Mouse (Mus musculus): ENCODE results near the gene Gm11634.
"Not testable (repeated sequence)": the region's sequence is repeated elsewhere in the genome, so short reads cannot be mapped to it uniquely, and the experiment has no call there.

Gm11634 gene

GRCm38 (mm10) chr11:101599156-101599555, at the start of gene Gm11634:
Gm11634 (minus strand) TSS chr11:101599256.
- DNase-seq = no peak

DNA sequence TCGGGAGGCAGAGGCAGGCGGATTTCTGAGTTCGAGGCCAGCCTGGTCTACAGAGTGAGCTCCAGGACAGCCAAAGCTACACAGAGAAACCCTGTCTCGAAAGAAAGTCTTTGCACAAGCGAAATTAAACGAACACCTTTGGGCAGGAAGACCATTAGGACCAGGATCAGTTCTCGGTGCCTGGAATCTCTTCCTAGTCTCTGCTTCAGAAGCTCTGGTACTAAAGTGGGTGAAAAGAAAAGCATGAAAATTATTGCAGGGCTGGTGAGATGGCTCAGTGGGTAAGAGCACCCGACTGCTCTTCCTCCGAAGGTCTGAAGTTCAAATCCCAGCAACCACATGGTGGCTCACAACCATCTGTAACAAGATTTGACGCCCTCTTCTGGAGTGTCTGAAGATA, 48.0 kb upstream of the Gm11634 start:
- not testable (repeated sequence) for DNase-seq

GRCm38 (mm10) chr11:101646283-101646794, 47.3 kb upstream of the Gm11634 start:
- not testable (repeated sequence) for DNase-seq

GRCm38 (mm10) chr11:101645411-101646282, 46.6 kb upstream of the Gm11634 start:
- DNase-seq = peak; percentile 81 to 85

DNA sequence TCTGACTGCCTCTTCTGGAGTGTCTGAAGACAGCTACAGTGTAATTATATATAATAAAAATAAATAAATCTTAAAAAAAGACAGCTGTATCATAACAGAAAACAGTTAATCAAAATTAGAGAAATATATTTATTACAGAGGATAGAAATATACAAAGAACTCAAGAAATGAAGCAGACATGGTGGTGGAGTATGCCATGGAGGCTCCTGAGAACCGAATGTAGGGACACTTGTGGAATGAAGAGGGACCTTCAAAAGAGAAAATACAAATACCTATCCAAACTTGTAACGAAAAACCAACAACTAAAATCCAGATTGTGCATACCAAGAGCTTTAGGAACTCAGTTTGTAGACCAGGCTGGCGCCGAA, 46.0 kb upstream of the Gm11634 start:
- DNase-seq = not testable (repeated sequence)

DNA sequence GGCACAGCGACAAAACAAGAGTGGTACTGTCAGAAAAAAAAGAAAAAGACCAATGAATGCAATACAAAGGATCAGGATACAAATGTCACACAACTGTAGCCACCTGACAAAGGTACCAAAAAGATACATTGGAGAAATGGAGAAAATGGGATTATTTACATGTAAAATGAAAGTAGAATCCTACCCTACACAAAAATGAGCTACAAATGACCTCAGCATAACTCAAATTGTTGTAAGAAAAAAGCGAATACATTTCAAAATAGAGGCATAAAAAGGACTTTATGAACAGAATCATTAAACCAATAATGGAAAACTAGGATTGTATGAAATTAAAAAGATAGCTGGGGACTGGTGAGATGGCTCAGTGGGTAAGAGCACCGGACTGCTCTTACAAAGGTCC, 45.5 kb upstream of the Gm11634 start:
- no peak for DNase-seq

DNA sequence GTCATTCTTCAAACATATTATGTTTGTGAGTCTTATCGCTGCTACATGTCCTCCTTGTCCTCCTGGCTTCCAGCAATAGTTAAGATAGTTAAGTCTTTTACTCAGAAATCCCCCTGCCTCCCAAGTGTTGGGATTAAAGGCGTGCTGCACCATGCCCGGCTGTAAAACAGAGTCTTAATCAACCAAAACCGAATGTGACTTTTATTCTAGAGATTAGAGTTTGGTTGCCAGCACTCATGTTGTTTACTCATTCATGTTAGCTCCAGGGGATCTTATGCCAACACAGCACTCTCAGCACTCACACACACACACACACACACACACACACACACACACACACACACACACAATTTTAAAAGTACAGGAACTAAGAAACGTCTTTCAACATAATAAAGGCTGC, 43.9 kb upstream of the Gm11634 start:
- DNase-seq = no peak

- peak; percentile 33 to 39 for DNase-seq
Measured at GRCm38 (mm10) chr11:101641710-101642642, 42.9 kb upstream of the Gm11634 start.

DNA sequence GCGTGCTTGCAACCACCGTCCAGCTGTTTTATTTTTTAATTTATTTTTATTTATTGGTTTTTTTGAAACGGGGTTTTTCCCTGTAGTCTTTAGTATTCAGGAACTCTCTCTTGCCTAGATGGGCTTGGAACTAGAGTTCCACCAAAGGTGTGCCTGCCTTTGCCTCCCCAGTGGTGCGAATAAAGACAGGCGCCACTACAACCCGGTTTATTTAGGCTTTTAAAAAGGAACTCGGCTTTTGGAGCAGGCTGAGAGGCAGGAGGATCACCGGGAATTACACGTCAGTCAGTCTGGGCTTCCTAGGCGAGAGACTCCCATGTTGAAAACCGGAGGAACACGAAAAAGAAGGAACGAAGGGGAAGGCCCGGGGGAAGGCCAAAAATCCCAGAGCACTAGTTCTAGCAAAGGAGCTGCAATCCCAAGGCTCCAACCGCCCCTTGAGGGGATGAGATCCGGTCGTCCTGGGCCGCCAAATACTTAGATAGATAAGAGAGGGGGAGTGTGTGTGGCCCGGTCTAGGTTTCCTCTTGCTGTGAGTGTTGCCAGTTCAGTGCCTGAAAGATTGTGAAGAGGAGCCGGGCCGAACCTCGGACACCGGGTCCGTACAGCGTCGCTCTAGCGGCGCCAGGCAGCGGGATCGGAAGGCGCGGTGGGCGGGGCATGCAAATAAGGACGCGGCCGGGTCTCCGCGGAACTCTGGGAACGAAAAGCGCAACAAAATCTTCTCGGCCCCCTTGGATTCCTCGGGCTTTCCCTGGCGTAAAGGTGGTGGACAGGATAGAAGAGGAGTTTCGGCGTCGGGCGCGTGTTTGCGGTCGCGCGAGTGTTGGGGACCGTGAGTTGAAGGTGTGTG, 42.0 kb upstream of the Gm11634 start:
- DNase-seq = peak; percentile 82 to 86

- no peak for DNase-seq
Measured at GRCm38 (mm10) chr11:101639761-101640160, 40.7 kb upstream of the Gm11634 start.

DNA sequence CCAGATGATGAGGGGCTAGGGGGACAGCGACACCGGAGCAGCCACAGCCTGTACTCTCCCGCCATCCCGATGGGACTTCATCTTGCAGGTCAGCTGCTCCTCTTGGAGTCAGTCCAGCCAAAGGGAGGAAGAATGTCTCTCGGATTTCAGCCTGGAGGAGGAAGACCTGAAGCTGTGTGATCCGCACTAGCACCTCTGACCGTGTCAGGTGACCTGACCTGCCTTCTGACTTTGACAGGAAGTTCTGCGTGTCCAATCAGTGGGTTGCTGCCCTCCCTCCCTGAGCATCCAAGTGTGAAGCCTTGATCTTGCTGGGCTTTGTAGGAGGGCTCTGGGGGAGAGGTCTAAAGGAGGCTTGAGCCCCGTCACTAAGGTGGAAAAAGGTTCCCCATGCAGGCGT, 36.6 kb upstream of the Gm11634 start:
- DNase-seq = no peak

DNA sequence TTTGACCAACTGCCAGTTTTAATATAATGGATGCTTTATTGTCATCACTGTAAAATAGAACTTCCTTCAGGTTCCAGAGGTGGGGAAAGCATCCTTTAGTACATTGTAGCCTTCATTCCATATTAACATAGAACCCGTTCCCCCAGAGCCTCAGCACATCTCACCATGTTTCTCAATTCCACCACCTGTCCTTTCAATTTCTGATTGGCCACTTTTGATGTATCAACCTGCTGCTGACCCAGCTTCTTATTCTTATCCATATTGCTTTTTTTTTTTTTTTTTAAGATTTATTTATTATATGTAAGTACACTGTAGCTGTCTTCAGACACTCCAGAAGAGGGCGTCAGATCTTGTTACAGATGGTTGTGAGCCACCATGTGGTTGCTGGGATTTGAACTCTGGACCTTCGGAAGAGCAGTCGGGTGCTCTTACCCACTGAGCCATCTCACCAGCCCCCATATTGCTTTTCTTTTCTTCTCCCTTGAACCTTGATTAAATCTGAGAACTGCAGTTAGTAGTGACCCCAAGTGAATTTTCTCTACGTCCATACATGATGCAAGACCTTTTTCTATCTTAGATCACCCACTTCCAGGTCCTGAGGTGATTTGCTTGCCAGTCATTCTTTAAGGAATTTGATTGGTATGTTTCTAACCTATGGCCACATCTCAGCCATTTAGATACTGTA, 29.8 kb upstream of the Gm11634 start:
- DNase-seq = not testable (repeated sequence)

- DNase-seq = peak; percentile 87 to 90
Measured at GRCm38 (mm10) chr11:101627857-101628559, 29.0 kb upstream of the Gm11634 start.

GRCm38 (mm10) chr11:101626995-101627856, 28.2 kb upstream of the Gm11634 start, which contains the start of gene Rdm1:
Rdm1 (plus strand) TSS chr11:101627195.
- DNase-seq = peak; percentile 84 to 85

DNA sequence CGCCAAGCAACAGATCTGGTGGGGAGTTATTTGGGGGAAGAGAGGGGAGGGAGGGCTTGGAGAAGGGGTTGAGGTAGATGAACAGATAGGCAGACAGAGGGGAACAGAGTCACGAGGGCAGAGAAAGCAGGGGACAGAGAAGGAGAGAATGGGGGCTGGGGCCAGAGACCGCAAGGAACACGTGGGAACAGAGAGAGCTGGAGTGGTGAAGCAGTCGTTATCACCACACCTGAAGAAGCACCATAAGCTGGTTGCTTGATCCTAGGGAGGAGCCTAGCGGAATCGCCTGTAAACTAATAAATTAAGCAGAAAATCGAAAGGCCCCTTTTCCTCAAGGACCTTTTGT, 27.6 kb upstream of the Gm11634 start:
- DNase-seq = no peak

DNA sequence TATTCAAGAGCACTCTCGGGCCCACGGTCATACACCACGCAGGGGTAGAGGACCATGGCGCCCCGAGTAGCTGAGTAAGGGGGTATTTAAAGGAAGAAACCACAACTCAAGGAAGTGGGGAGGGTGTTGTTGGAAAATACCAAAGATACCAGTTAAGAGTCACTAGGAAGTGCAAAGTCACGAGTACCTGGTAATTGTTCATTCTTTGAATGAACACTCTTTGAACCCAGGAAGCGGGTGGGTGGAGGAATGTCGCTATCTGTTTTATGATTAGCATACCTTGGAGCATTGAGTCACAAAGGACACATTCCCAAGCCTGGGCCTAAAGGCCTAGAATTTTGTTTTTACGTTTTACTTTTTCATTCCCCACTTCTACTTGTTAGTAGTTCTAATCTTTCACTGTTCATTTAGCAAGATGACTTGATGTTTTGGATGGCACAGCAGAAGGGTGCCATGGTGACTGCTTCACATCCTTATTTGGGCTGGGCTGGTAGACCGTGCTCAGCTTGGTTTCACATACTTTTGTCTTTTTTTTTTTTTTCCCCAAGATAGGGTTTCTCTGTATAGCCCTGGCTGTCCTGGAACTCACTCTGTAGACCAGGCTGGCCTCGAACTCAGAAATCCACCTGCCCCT, 21.1 kb upstream of the Gm11634 start:
- DNase-seq = not testable (repeated sequence)

DNA sequence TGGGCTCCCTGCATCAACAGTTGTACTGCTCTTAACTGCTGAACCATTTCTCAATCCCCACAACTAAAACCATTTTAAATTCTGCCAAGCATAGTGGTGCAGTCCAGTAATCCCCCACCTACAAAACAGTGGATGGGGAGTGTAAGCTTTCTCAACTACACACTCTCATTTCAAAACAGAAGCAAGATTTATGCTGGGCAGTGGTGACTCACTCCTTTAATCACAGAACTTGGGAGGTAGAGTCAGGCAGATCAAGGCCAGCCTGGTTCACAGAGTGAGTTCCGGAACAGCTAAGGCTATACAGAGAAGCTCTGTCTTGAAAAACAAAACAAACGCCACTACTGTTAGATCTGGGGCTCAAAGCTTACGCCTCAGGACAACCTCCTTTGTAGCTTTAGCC, 19.5 kb upstream of the Gm11634 start:
- no peak for DNase-seq

DNA sequence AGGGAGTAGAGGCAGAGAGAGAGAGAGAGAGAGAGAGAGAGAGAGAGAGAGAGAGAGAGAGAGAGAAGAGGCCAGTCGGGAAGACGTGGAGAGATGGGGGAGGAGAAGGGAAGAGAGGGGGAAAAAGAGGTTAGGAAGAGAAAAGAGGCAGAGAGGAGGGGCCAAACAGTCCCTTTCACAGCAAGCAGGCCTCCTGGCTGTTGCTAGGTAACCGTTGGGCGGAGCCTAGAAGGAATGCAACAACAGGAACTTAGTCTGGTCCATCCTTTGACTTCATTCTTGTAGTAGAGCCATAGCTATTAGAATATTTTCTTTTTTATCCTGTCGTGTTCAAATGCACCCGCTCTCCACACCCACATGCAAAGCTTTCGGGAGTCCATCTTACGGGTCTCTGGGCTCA, 18.8 kb upstream of the Gm11634 start:
- DNase-seq = peak; percentile 39 to 44

GRCm38 (mm10) chr11:101616948-101617767, 18.1 kb upstream of the Gm11634 start:
- DNase-seq = no peak

Data from B cell, adult 2 months (primary cell).